Comparison of ENCODE assay signal across 36 mouse cellular contexts in the genomic region with DNA sequence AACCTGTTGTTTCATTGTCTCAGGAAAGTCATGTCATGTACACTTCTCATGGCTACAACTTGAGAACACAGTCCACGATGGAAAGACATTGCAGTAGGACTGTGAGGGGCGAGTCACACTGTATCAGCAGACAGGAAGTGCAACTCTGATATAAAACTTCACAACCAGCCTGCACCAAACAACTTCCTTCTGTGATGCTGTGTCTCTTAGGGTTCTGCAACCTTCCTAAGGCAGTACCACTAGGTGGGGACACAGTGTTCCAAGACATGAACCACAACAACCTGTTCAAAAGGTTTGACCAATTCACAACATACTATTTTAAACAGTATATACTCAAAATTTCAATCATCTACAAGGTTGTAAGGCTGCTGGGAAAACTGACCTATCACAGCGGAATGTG. TPM values are rescaled to one million over a fixed set of nuclear protein-coding genes. Genes with fewer than 3 reads are reported as not detected.
DNase-seq lines count a peak whose midpoint lies in the region; ATAC-seq and TF ChIP-seq lines count a peak whose summit lies in the region.
"Had no signal": no experiment of that assay in that cellular context is flagged by ENCODE, and none has a peak within 500 bp of the region (broad histone marks: within the 10 kb centered on the region; RNA-seq: fewer than 3 reads in every experiment).

No protein-coding gene starts in this region.

- H3K9ac ChIP-seq in MEL (ENCODE audit: control insufficient read depth, low read depth, low read length, poor library complexity, severe bottlenecking): no peak overlapping the region
- H3K9ac ChIP-seq: embryonic facial prominence, embryonic 13.5 days; forebrain, embryonic 13.5 days; heart, embryonic 15.5 days; hindbrain, embryonic 14.5 days had no signal

- no peak for TF ChIP-seq RAD21 in MEL (IDR thresholded peaks at IDR 0.05; ENCODE audit: low read depth, low read length)

- no peak overlapping the region for H3K27ac ChIP-seq in layer of hippocampus, adult 2 months
- no peak overlapping the region for H3K27ac ChIP-seq in MEL (ENCODE audit: control insufficient read depth, low read depth, low read length)
- H3K27ac ChIP-seq: embryonic facial prominence, embryonic 10.5 days; embryonic facial prominence, embryonic 13.5 days; forebrain, embryonic 10.5 days; forebrain, embryonic 13.5 days; heart, adult 2 months; heart, embryonic 10.5 days; heart, embryonic 15.5 days; hindbrain, embryonic 14.5 days; hindbrain, postnatal 0 days had no signal

- H3K27me3 ChIP-seq in MEL (ENCODE audit: control insufficient read depth in 1 of 2, insufficient read depth in 2 of 2, low read length in 2 of 2): no peaks in the 10 kb centered on the region; a peak in 2 of 4 replicates
- H3K27me3 ChIP-seq: embryonic facial prominence, embryonic 13.5 days; forebrain, embryonic 13.5 days; heart, embryonic 15.5 days had no signal

- DNase-seq in layer of hippocampus, adult 2 months (ENCODE audit: low spot score in 2 of 2): no peak
- no peak for DNase-seq in layer of hippocampus, postnatal 14 days (ENCODE audit: low spot score in 2 of 2)
- peak; percentile 34 for DNase-seq in MEL (ENCODE audit: low read depth, low spot score)
- no peak for DNase-seq in T-cell, adult 2 months (ENCODE audit: low spot score)
- DNase-seq: adrenal gland, adult 8-10 months; adrenal gland, postnatal 25 days; cerebellum, adult 11-12 months; cerebellum, adult 8-10 months; cerebellum, postnatal 10 days; cerebellum, postnatal 36 days; embryo, embryonic 11 days; gastrocnemius, postnatal 14 days; heart, adult 2 months; heart, postnatal 10 days; heart, postnatal 4 days had no signal

- no peak for TF ChIP-seq POLR2A in MEL (IDR thresholded peaks at IDR 0.05; ENCODE audit: control insufficient read depth in 1 of 2, insufficient read depth in 1 of 2, low read depth in 1 of 2, low read length in 2 of 2, poor library complexity in 1 of 2)

- peaks cover 0 to 7% of the 10 kb centered on the region in 2 experiments; a peak in 2 of 4 replicates for H3K4me1 ChIP-seq in MEL (ENCODE audit: control insufficient read depth in 1 of 2, insufficient read depth in 2 of 2, low read length in 2 of 2)
- H3K4me1 ChIP-seq: embryonic facial prominence, embryonic 10.5 days; embryonic facial prominence, embryonic 13.5 days; forebrain, embryonic 10.5 days; forebrain, embryonic 13.5 days had no signal

- H3K36me3 ChIP-seq in MEL (ENCODE audit: control insufficient read depth in 1 of 2, insufficient read depth in 2 of 2, low read length in 2 of 2): peaks cover 0 to 2% of the 10 kb centered on the region in 2 experiments; a peak in 1 of 4 replicates
- H3K36me3 ChIP-seq: embryonic facial prominence, embryonic 10.5 days; embryonic facial prominence, embryonic 13.5 days; forebrain, embryonic 10.5 days; heart, embryonic 10.5 days; heart, embryonic 15.5 days had no signal

- H3K79me2 ChIP-seq in MEL (ENCODE audit: control insufficient read depth, insufficient read depth, low read length, poor library complexity): no peaks in the 10 kb centered on the region

- ATAC-seq in granulocyte monocyte progenitor cell, adult 5-6 weeks (replicated peaks; ENCODE audit: poor library complexity, severe bottlenecking): peak; percentile 62
- ATAC-seq in erythroid progenitor cell, adult 5-6 weeks (replicated peaks; ENCODE audit: low FRiP score, poor library complexity, severe bottlenecking): no peak
- ATAC-seq: activated CD4-positive, CD25-positive, alpha-beta regulatory T cell, adult 4 months; forebrain, embryonic 13.5 days; forebrain, embryonic 16.5 days; hindbrain, postnatal 0 days; inflammation-experienced regulatory T-cells, adult 6 months; intestine, embryonic 16.5 days had no signal

- no peak overlapping the region for H3K4me3 ChIP-seq in layer of hippocampus, adult 2 months
- H3K4me3 ChIP-seq in MEL (ENCODE audit: control insufficient read depth in 1 of 2, insufficient read depth in 1 of 2, low read depth in 2 of 2, low read length in 2 of 2): no peak overlapping the region
- H3K4me3 ChIP-seq: embryonic facial prominence, embryonic 10.5 days; embryonic facial prominence, embryonic 13.5 days; erythroblast, embryonic 14.5 days; forebrain, embryonic 10.5 days; forebrain, embryonic 13.5 days; heart, adult 2 months; heart, embryonic 10.5 days; heart, embryonic 15.5 days had no signal

- TF ChIP-seq CTCF in layer of hippocampus, adult 2 months (conservative IDR thresholded peaks at IDR 0.05): peak; percentile 24; the same call in 1 of the 2 replicates
- TF ChIP-seq CTCF in MEL (IDR thresholded peaks at IDR 0.05 in 2 of 3, conservative IDR thresholded peaks at IDR 0.05 in 1 of 3; ENCODE audit: control insufficient read depth in 1 of 3, insufficient read depth in 1 of 3, low read depth in 2 of 3, low read length in 3 of 3, poor library complexity in 1 of 3, severe bottlenecking in 1 of 3): peak in 2 of 3 experiments; percentile 16 to 42; a peak in 3 of 6 replicates

- no peak for TF ChIP-seq EP300 in MEL (IDR thresholded peaks at IDR 0.05; ENCODE audit: low read depth in 1 of 2, low read length in 2 of 2)

- no peaks in the 10 kb centered on the region for H3K9me3 ChIP-seq in MEL (replicated peaks; ENCODE audit: insufficient read depth, low read length)
- H3K9me3 ChIP-seq: embryonic facial prominence, embryonic 10.5 days; embryonic facial prominence, embryonic 13.5 days; forebrain, embryonic 10.5 days; forebrain, embryonic 13.5 days; heart, embryonic 10.5 days; heart, embryonic 15.5 days had no signal

TF ChIP-seq in MEL, 35 proteins besides CTCF, POLR2A, EP300 and RAD21:
- 0 out of 2 replicates have a peak, but pooled peaks have one; percentile 11 for TF ChIP-seq SMC3 (IDR thresholded peaks at IDR 0.05; ENCODE audit: low read depth, low read length)
- TF ChIP-seq ELF1 (IDR thresholded peaks at IDR 0.05; ENCODE audit: low read depth, low read length): no peak

RNA-seq across cellular contexts. Expression of gene Mcpt4, which starts 6.7 kb away (rescaled TPM):
- total RNA-seq in layer of hippocampus, adult 2 months (2021): under 1 TPM; 0.54 to 1.00 TPM
- total RNA-seq in layer of hippocampus, postnatal 14 days (2021): not detected
- total RNA-seq in MEL (2012; rRNA removed): not detected in 2 replicates
- polyA plus RNA-seq in MEL (2012; ENCODE audit: insufficient read depth in 1 of 2, insufficient read length in 2 of 2, low read depth in 1 of 2, low replicate concordance in 2 of 2, missing spikeins in 1 of 2): not detected
- not detected in 2 replicates for total RNA-seq in granulocyte monocyte progenitor cell, adult 5-6 weeks (2014; fragmentation: Nextera tagmentation)
- total RNA-seq in granulocyte monocyte progenitor cell, adult 5-6 weeks (2017): not detected in 2 replicates
- not detected in 2 replicates for total RNA-seq in erythroid progenitor cell, adult 5-6 weeks (2015; ENCODE audit: low replicate concordance)
- total RNA-seq in erythroid progenitor cell, adult 5-6 weeks (2017; ENCODE audit: low replicate concordance): not detected in 2 replicates
- total RNA-seq: ES-E14; hindbrain, postnatal 0 days had no signal
- polyA plus RNA-seq: activated CD4-positive, CD25-positive, alpha-beta regulatory T cell, adult 4 months; cortical plate, adult 2 months; embryonic facial prominence, embryonic 10.5 days; erythroblast, embryonic 14.5 days; forebrain, embryonic 10.5 days; forebrain, embryonic 13.5 days; forebrain, embryonic 16.5 days; heart, embryonic 10.5 days; hindbrain, embryonic 11.5 days; hindbrain, embryonic 14.5 days; inflammation-experienced regulatory T-cells, adult 6 months had no signal

RNA-seq across cellular contexts. Expression of gene Mcpt2, which starts 13.6 kb away (rescaled TPM):
- total RNA-seq in layer of hippocampus, adult 2 months (2021): not detected
- not detected for total RNA-seq in layer of hippocampus, postnatal 14 days (2021)
- total RNA-seq in MEL (2012; rRNA removed): 5.0 and 25.6 TPM in 2 replicates
- 1 to 10 TPM in 1 of 2 experiments, not detected in 1; 1.6 TPM for polyA plus RNA-seq in MEL (2012; ENCODE audit: insufficient read depth in 1 of 2, insufficient read length in 2 of 2, low read depth in 1 of 2, low replicate concordance in 2 of 2, missing spikeins in 1 of 2)
- not detected in 2 replicates for total RNA-seq in granulocyte monocyte progenitor cell, adult 5-6 weeks (2014; fragmentation: Nextera tagmentation)
- total RNA-seq in granulocyte monocyte progenitor cell, adult 5-6 weeks (2017): not detected in 2 replicates
- not detected in 2 replicates for total RNA-seq in erythroid progenitor cell, adult 5-6 weeks (2015; ENCODE audit: low replicate concordance)
- not detected in 2 replicates for total RNA-seq in erythroid progenitor cell, adult 5-6 weeks (2017; ENCODE audit: low replicate concordance)
- total RNA-seq: adrenal gland, adult 8-10 months; adrenal gland, postnatal 25 days; ES-E14; gastrocnemius, adult 18-20 months; gastrocnemius, postnatal 14 days; gastrocnemius, postnatal 4 days; heart, adult 2 months; hindbrain, postnatal 0 days had no signal
- polyA plus RNA-seq: activated CD4-positive, CD25-positive, alpha-beta regulatory T cell, adult 4 months; brain, embryonic 14.5 days; cortical plate, adult 2 months; embryonic facial prominence, embryonic 10.5 days; erythroblast, embryonic 14.5 days; forebrain, embryonic 10.5 days; forebrain, embryonic 13.5 days; forebrain, embryonic 16.5 days; heart, adult 2 months; heart, embryonic 10.5 days; hindbrain, embryonic 11.5 days; hindbrain, embryonic 14.5 days; hindbrain, postnatal 0 days; inflammation-experienced regulatory T-cells, adult 6 months had no signal

RNA-seq across cellular contexts. Expression of gene Mcpt9, which starts 25.1 kb away (rescaled TPM):
- total RNA-seq in layer of hippocampus, adult 2 months (2021): not detected
- not detected for total RNA-seq in layer of hippocampus, postnatal 14 days (2021)
- 0.08 TPM in 1 of 2 replicates, not detected in the other for total RNA-seq in MEL (2012; rRNA removed)
- polyA plus RNA-seq in MEL (2012; ENCODE audit: insufficient read depth in 1 of 2, insufficient read length in 2 of 2, low read depth in 1 of 2, low replicate concordance in 2 of 2, missing spikeins in 1 of 2): not detected
- not detected in 2 replicates for total RNA-seq in granulocyte monocyte progenitor cell, adult 5-6 weeks (2014; fragmentation: Nextera tagmentation)
- total RNA-seq in granulocyte monocyte progenitor cell, adult 5-6 weeks (2017): not detected in 2 replicates
- total RNA-seq in erythroid progenitor cell, adult 5-6 weeks (2015; ENCODE audit: low replicate concordance): not detected in 2 replicates
- not detected in 2 replicates for total RNA-seq in erythroid progenitor cell, adult 5-6 weeks (2017; ENCODE audit: low replicate concordance)
- total RNA-seq: adrenal gland, adult 8-10 months; adrenal gland, postnatal 25 days; ES-E14; gastrocnemius, adult 18-20 months; gastrocnemius, postnatal 14 days; gastrocnemius, postnatal 4 days; heart, adult 2 months; heart, postnatal 10 days; heart, postnatal 4 days; hindbrain, postnatal 0 days had no signal
- polyA plus RNA-seq: activated CD4-positive, CD25-positive, alpha-beta regulatory T cell, adult 4 months; brain, embryonic 14.5 days; cortical plate, adult 2 months; embryonic facial prominence, embryonic 10.5 days; embryonic facial prominence, embryonic 13.5 days; erythroblast, embryonic 14.5 days; forebrain, embryonic 10.5 days; forebrain, embryonic 13.5 days; forebrain, embryonic 16.5 days; heart, adult 2 months; heart, embryonic 10.5 days; heart, embryonic 15.5 days; hindbrain, embryonic 11.5 days; hindbrain, embryonic 14.5 days; hindbrain, postnatal 0 days; inflammation-experienced regulatory T-cells, adult 6 months; intestine, embryonic 16.5 days had no signal

RNA-seq across cellular contexts. Expression of gene Mcpt8, which starts 29.7 kb away (rescaled TPM):
- not detected for total RNA-seq in layer of hippocampus, adult 2 months (2021)
- total RNA-seq in layer of hippocampus, postnatal 14 days (2021): not detected
- total RNA-seq in MEL (2012; rRNA removed): not detected in 2 replicates
- polyA plus RNA-seq in MEL (2012; ENCODE audit: insufficient read depth in 1 of 2, insufficient read length in 2 of 2, low read depth in 1 of 2, low replicate concordance in 2 of 2, missing spikeins in 1 of 2): not detected
- total RNA-seq in granulocyte monocyte progenitor cell, adult 5-6 weeks (2014; fragmentation: Nextera tagmentation): 85.6 and 130 TPM in 2 replicates
- total RNA-seq in granulocyte monocyte progenitor cell, adult 5-6 weeks (2017): 31.0 and 50.8 TPM in 2 replicates
- total RNA-seq in erythroid progenitor cell, adult 5-6 weeks (2015; ENCODE audit: low replicate concordance): 169 and 180 TPM in 2 replicates
- total RNA-seq in erythroid progenitor cell, adult 5-6 weeks (2017; ENCODE audit: low replicate concordance): 49.1 and 57.2 TPM in 2 replicates
- total RNA-seq: adrenal gland, adult 8-10 months; adrenal gland, postnatal 25 days; gastrocnemius, adult 18-20 months; gastrocnemius, postnatal 14 days; gastrocnemius, postnatal 4 days; heart, adult 2 months; heart, postnatal 10 days; heart, postnatal 4 days; hindbrain, postnatal 0 days had no signal
- polyA plus RNA-seq: activated CD4-positive, CD25-positive, alpha-beta regulatory T cell, adult 4 months; brain, embryonic 14.5 days; cortical plate, adult 2 months; embryonic facial prominence, embryonic 10.5 days; forebrain, embryonic 10.5 days; forebrain, embryonic 13.5 days; forebrain, embryonic 16.5 days; heart, embryonic 10.5 days; hindbrain, embryonic 11.5 days; hindbrain, embryonic 14.5 days; hindbrain, postnatal 0 days; inflammation-experienced regulatory T-cells, adult 6 months had no signal

RNA-seq across cellular contexts. Expression of gene Mcpt1, which starts 37.6 kb away (rescaled TPM):
- not detected for total RNA-seq in layer of hippocampus, adult 2 months (2021)
- total RNA-seq in layer of hippocampus, postnatal 14 days (2021): not detected
- not detected in 2 replicates for total RNA-seq in MEL (2012; rRNA removed)
- polyA plus RNA-seq in MEL (2012; ENCODE audit: insufficient read depth in 1 of 2, insufficient read length in 2 of 2, low read depth in 1 of 2, low replicate concordance in 2 of 2, missing spikeins in 1 of 2): not detected
- not detected in 2 replicates for total RNA-seq in granulocyte monocyte progenitor cell, adult 5-6 weeks (2014; fragmentation: Nextera tagmentation)
- not detected in 2 replicates for total RNA-seq in granulocyte monocyte progenitor cell, adult 5-6 weeks (2017)
- total RNA-seq in erythroid progenitor cell, adult 5-6 weeks (2015; ENCODE audit: low replicate concordance): not detected in 2 replicates
- total RNA-seq in erythroid progenitor cell, adult 5-6 weeks (2017; ENCODE audit: low replicate concordance): 1.8 TPM in 1 of 2 replicates, not detected in the other
- total RNA-seq: adrenal gland, adult 8-10 months; adrenal gland, postnatal 25 days; ES-E14; gastrocnemius, adult 18-20 months; gastrocnemius, postnatal 14 days; gastrocnemius, postnatal 4 days; heart, adult 2 months; heart, postnatal 10 days; heart, postnatal 4 days; hindbrain, postnatal 0 days had no signal
- polyA plus RNA-seq: activated CD4-positive, CD25-positive, alpha-beta regulatory T cell, adult 4 months; cortical plate, adult 2 months; embryonic facial prominence, embryonic 10.5 days; embryonic facial prominence, embryonic 13.5 days; erythroblast, embryonic 14.5 days; forebrain, embryonic 10.5 days; forebrain, embryonic 13.5 days; forebrain, embryonic 16.5 days; heart, adult 2 months; heart, embryonic 10.5 days; heart, embryonic 15.5 days; hindbrain, embryonic 11.5 days; hindbrain, embryonic 14.5 days; hindbrain, postnatal 0 days; inflammation-experienced regulatory T-cells, adult 6 months had no signal
